Mouse (Mus musculus): ENCODE data around the gene Shkbp1. TPM values are rescaled to one million over a fixed set of nuclear protein-coding genes. Genes with fewer than 3 reads are reported as not detected.

The Shkbp1 gene
- total and polyA plus RNA-seq, 2 experiments from 2014 or later = 24.1 to 42.7 TPM

- DNase-seq (ENCODE audit: low spot score) = no peak
- no peaks in the 10 kb centered on the region for H3K9me3 ChIP-seq (ENCODE audit: low read length)
- H3K27me3 ChIP-seq (ENCODE audit: insufficient read depth, low read length) = peaks cover 82% of the 10 kb centered on the region
- H3K36me3 ChIP-seq (ENCODE audit: insufficient read depth, low read length) = no peaks in the 10 kb centered on the region
- no peak overlapping the region for H3K27ac ChIP-seq (ENCODE audit: low read depth, low read length)
- ATAC-seq (ENCODE audit: low FRiP score) = no peak
- TF ChIP-seq CTCF (IDR thresholded peaks at IDR 0.05) = no peak
- H3K4me1 ChIP-seq (ENCODE audit: insufficient read depth, low read length) = peaks cover 9% of the 10 kb centered on the region; the same call in 1 of the 2 replicates
- 6% methylated on average over 8 of the region's 8 CpGs for WGBS
- no peak overlapping the region for H3K4me2 ChIP-seq (ENCODE audit: low read depth, low read length, poor library complexity, severe bottlenecking)
- H3K4me3 ChIP-seq (ENCODE audit: low read depth, low read length) = no peak overlapping the region
- H3K9ac ChIP-seq (replicated peaks; ENCODE audit: low read length, poor library complexity, severe bottlenecking) = no peak overlapping the region
Measured at GRCm38 (mm10) chr7:27331541-27331851, 24.3 kb downstream of the Shkbp1 start.

GRCm38 (mm10) chr7:27330709-27331540, 24.9 kb downstream of the Shkbp1 start:
- Histone ChIP-seq H3K9me3 (ENCODE audit: low read length) (no peaks in the 10 kb centered on the region), H3K9ac (replicated peaks; ENCODE audit: low read length, poor library complexity, severe bottlenecking) (no peak overlapping the region), H3K27ac (ENCODE audit: low read depth, low read length) (no peak overlapping the region), H3K36me3 (ENCODE audit: insufficient read depth, low read length) (no peaks in the 10 kb centered on the region), H3K27me3 (ENCODE audit: insufficient read depth, low read length) (peaks cover 85% of the 10 kb centered on the region), H3K4me3 (ENCODE audit: low read depth, low read length) (peak overlapping the region; percentile 30), H3K4me1 (ENCODE audit: insufficient read depth, low read length) (peaks cover 5% of the 10 kb centered on the region; the same call in 1 of the 2 replicates), H3K4me2 (ENCODE audit: low read depth, low read length, poor library complexity, severe bottlenecking) (peak overlapping the region; percentile 52)
- under 1% methylated on average over 39 of the region's 39 CpGs for WGBS
- DNase-seq (ENCODE audit: low spot score) (peak; percentile 41), ATAC-seq (ENCODE audit: low FRiP score) (no peak)
- TF ChIP-seq CTCF (IDR thresholded peaks at IDR 0.05) = no peak

GRCm38 (mm10) chr7:27329981-27330380, 25.8 kb downstream of the Shkbp1 start:
- WGBS = 30% methylated on average over 17 of the region's 17 CpGs
- DNase-seq (ENCODE audit: low spot score) (no peak), ATAC-seq (ENCODE audit: low FRiP score) (no peak)
- H3K27me3 ChIP-seq (ENCODE audit: insufficient read depth, low read length) = peaks cover 80% of the 10 kb centered on the region
- H3K27ac ChIP-seq (ENCODE audit: low read depth, low read length) = no peak overlapping the region
- no peak overlapping the region; the same call in 1 of the 2 replicates for H3K4me2 ChIP-seq (ENCODE audit: low read depth, low read length, poor library complexity, severe bottlenecking)
- no peaks in the 10 kb centered on the region for H3K9me3 ChIP-seq (ENCODE audit: low read length)
- H3K36me3 ChIP-seq (ENCODE audit: insufficient read depth, low read length) = no peaks in the 10 kb centered on the region
- TF ChIP-seq CTCF (IDR thresholded peaks at IDR 0.05) = no peak
- H3K4me3 ChIP-seq (ENCODE audit: low read depth, low read length) = no peak overlapping the region
- peaks cover 5% of the 10 kb centered on the region; the same call in 1 of the 2 replicates for H3K4me1 ChIP-seq (ENCODE audit: insufficient read depth, low read length)
- no peak overlapping the region for H3K9ac ChIP-seq (replicated peaks; ENCODE audit: low read length, poor library complexity, severe bottlenecking)

- DNase-seq (ENCODE audit: low spot score) (peak; percentile 78), ATAC-seq (ENCODE audit: low FRiP score) (no peak)
- peak; percentile 69 for TF ChIP-seq CTCF (IDR thresholded peaks at IDR 0.05)
- no peak overlapping the region for H3K9ac ChIP-seq (replicated peaks; ENCODE audit: low read length, poor library complexity, severe bottlenecking)
- H3K36me3 ChIP-seq (ENCODE audit: insufficient read depth, low read length) = no peaks in the 10 kb centered on the region
- peaks cover 5% of the 10 kb centered on the region; the same call in 1 of the 2 replicates for H3K4me1 ChIP-seq (ENCODE audit: insufficient read depth, low read length)
- H3K9me3 ChIP-seq (ENCODE audit: low read length) = no peaks in the 10 kb centered on the region
- no peak overlapping the region for H3K27ac ChIP-seq (ENCODE audit: low read depth, low read length)
- H3K27me3 ChIP-seq (ENCODE audit: insufficient read depth, low read length) = peaks cover 78% of the 10 kb centered on the region
- peak overlapping the region; percentile 1; the same call in 1 of the 2 replicates for H3K4me3 ChIP-seq (ENCODE audit: low read depth, low read length)
- H3K4me2 ChIP-seq (ENCODE audit: low read depth, low read length, poor library complexity, severe bottlenecking) = peak overlapping the region; percentile 35
- WGBS = 9% methylated on average over 45 of the region's 45 CpGs
Measured at GRCm38 (mm10) chr7:27329326-27329947, 26.4 kb downstream of the Shkbp1 start.

GRCm38 (mm10) chr7:27328648-27329047, 27.2 kb downstream of the Shkbp1 start:
- H3K9me3 ChIP-seq (ENCODE audit: low read length) = no peaks in the 10 kb centered on the region
- H3K36me3 ChIP-seq (ENCODE audit: insufficient read depth, low read length) = no peaks in the 10 kb centered on the region
- no peak overlapping the region for H3K4me3 ChIP-seq (ENCODE audit: low read depth, low read length)
- peaks cover 4% of the 10 kb centered on the region; the same call in 1 of the 2 replicates for H3K4me1 ChIP-seq (ENCODE audit: insufficient read depth, low read length)
- DNase-seq (ENCODE audit: low spot score) (no peak), ATAC-seq (ENCODE audit: low FRiP score) (no peak)
- 47% methylated on average over 16 of the region's 16 CpGs for WGBS
- TF ChIP-seq CTCF (IDR thresholded peaks at IDR 0.05) = no peak
- no peak overlapping the region for H3K9ac ChIP-seq (replicated peaks; ENCODE audit: low read length, poor library complexity, severe bottlenecking)
- peaks cover 71% of the 10 kb centered on the region for H3K27me3 ChIP-seq (ENCODE audit: insufficient read depth, low read length)
- no peak overlapping the region for H3K4me2 ChIP-seq (ENCODE audit: low read depth, low read length, poor library complexity, severe bottlenecking)
- no peak overlapping the region for H3K27ac ChIP-seq (ENCODE audit: low read depth, low read length)

- WGBS = 90% methylated on average over 11 of the region's 11 CpGs
- Histone ChIP-seq H3K4me1 (ENCODE audit: insufficient read depth, low read length) (peaks cover 2% of the 10 kb centered on the region; the same call in 1 of the 2 replicates), H3K36me3 (ENCODE audit: insufficient read depth, low read length) (no peaks in the 10 kb centered on the region), H3K4me2 (ENCODE audit: low read depth, low read length, poor library complexity, severe bottlenecking) (no peak overlapping the region), H3K4me3 (ENCODE audit: low read depth, low read length) (no peak overlapping the region), H3K27me3 (ENCODE audit: insufficient read depth, low read length) (peaks cover 68% of the 10 kb centered on the region), H3K9ac (replicated peaks; ENCODE audit: low read length, poor library complexity, severe bottlenecking) (no peak overlapping the region), H3K27ac (ENCODE audit: low read depth, low read length) (no peak overlapping the region), H3K9me3 (ENCODE audit: low read length) (no peaks in the 10 kb centered on the region)
- no peak for TF ChIP-seq CTCF (IDR thresholded peaks at IDR 0.05)
- ATAC-seq (ENCODE audit: low FRiP score) = no peak
- no peak for DNase-seq (ENCODE audit: low spot score)
Measured at GRCm38 (mm10) chr7:27328161-27328560, 27.7 kb downstream of the Shkbp1 start.
